Mouse (Mus musculus) hindbrain, embryonic 15.5 days (tissue): Measurements from ENCODE around the gene Wdr20. TPM values are rescaled to one million over a fixed set of nuclear protein-coding genes. Genes with fewer than 3 reads are reported as not detected.
A peak's percentile ranks its signal among the peaks of the same experiment; 100 is the strongest.

Source experiments
- ATAC-seq: fragments of 200-750 bp; cut with Nextera tagmentation; 2 replicates; pipeline ENCODE4 v1.8.0; 2017; ENCODE audit warnings: low read depth, moderate number of reproducible peaks, moderate TSS enrichment; ENCODE audit not compliant: low FRiP score
- H3K27ac ChIP-seq: fragments of 300-500 bp; sonication (generic); replicated peaks from 2 replicates; pipeline ENCODE4 v1.5.1; 2015; ENCODE audit warnings: mild to moderate bottlenecking, inconsistent platforms
- H3K27me3 ChIP-seq: fragments of 300-500 bp; sonication (generic); 2 replicates; pipeline ENCODE4 v1.6.1; 2015; ENCODE audit warnings: control low read depth, inconsistent platforms
- H3K36me3 ChIP-seq: fragments of 300-500 bp; sonication (generic); 2 replicates; pipeline ENCODE4 v1.6.1; 2015; ENCODE audit warnings: control low read depth, inconsistent platforms
- H3K4me1 ChIP-seq: fragments of 300-500 bp; sonication (generic); replicated peaks from 2 replicates; pipeline ENCODE4 v1.6.1; 2015; ENCODE audit warnings: control low read depth, inconsistent platforms
- H3K4me2 ChIP-seq: fragments of 300-500 bp; sonication (generic); 2 replicates; pipeline ENCODE4 v1.6.1; 2015; ENCODE audit warnings: moderate library complexity, mild to moderate bottlenecking, inconsistent platforms
- H3K4me3 ChIP-seq: fragments of 300-500 bp; sonication (generic); 2 replicates; pipeline ENCODE4 v1.5.1; 2015; ENCODE audit warnings: mild to moderate bottlenecking, inconsistent platforms
- H3K9ac ChIP-seq: fragments of 300-500 bp; sonication (generic); 2 replicates; pipeline ENCODE4 v1.6.1; 2015; ENCODE audit warnings: inconsistent platforms
- H3K9me3 ChIP-seq: fragments of 300-500 bp; sonication (generic); 2 replicates; pipeline ENCODE4 v1.6.1; 2016; ENCODE audit warnings: control low read depth, inconsistent platforms
- WGBS: fragments of 180-500 bp; shearing (Covaris S2); methylation state at CpG from one replicate; pipeline ENCODE4 v1.1.7; 2015; 5-methylcytosine and 5-hydroxymethylcytosine counted together
- polyA plus RNA-seq: library from polyadenylated mRNA; unstranded; fragments of >200 nt; fragmentation: Nextera tagmentation; extraction: Ambion mirVana; gene quantifications from 2 replicates; pipeline ENCODE4 v1.2.1, GENCODE M21; 2015

Gene Wdr20
- polyA plus RNA-seq, 1 experiment from 2014 or later, result 24.4 TPM

GRCm38 (mm10) chr12:110808848-110809247 is 71.1 kb downstream of the Wdr20 start:
- Histone ChIP-seq H3K4me1 (peaks cover 8% of the 10 kb centered on the region), H3K9ac (no peak overlapping the region), H3K9me3 (no peaks in the 10 kb centered on the region), H3K36me3 (0 out of 2 replicates have a peak, but pooled peaks cover 2% of the 10 kb centered on the region), H3K27ac (no peak overlapping the region), H3K27me3 (no peaks in the 10 kb centered on the region), H3K4me3 (no peak overlapping the region), H3K4me2 (no peak overlapping the region)
- WGBS, result 80% methylated on average over 5 of the region's 5 CpGs
- ATAC-seq, result no peak

GRCm38 (mm10) chr12:110813132-110813531 is 75.4 kb downstream of the Wdr20 start:
- no peak overlapping the region for H3K27ac ChIP-seq

GRCm38 (mm10) chr12:110813624-110814023 is 75.9 kb downstream of the Wdr20 start:
- no peak overlapping the region for H3K27ac ChIP-seq
- ATAC-seq, result no peak
- 97% methylated on average over 6 of the region's 6 CpGs for WGBS
- H3K27me3 ChIP-seq, result no peaks in the 10 kb centered on the region
- H3K4me1 ChIP-seq, result no peaks in the 10 kb centered on the region
- H3K4me2 ChIP-seq, result no peak overlapping the region
- H3K9me3 ChIP-seq, result no peaks in the 10 kb centered on the region
- H3K36me3 ChIP-seq, result 0 out of 2 replicates have a peak, but pooled peaks cover 2% of the 10 kb centered on the region
- H3K9ac ChIP-seq, result no peak overlapping the region
- H3K4me3 ChIP-seq, result no peak overlapping the region

More at GRCm38 (mm10) chr12:110813132-110813531, 75.4 kb downstream of the Wdr20 start:
- H3K27me3 ChIP-seq, result no peaks in the 10 kb centered on the region
- H3K4me3 ChIP-seq, result no peak overlapping the region
- no peak overlapping the region for H3K4me2 ChIP-seq
- H3K36me3 ChIP-seq, result 0 out of 2 replicates have a peak, but pooled peaks cover 2% of the 10 kb centered on the region
- no peaks in the 10 kb centered on the region for H3K4me1 ChIP-seq
- ATAC-seq, result no peak
- H3K9ac ChIP-seq, result no peak overlapping the region
- 94% methylated on average over 9 of the region's 9 CpGs for WGBS
- no peaks in the 10 kb centered on the region for H3K9me3 ChIP-seq

- no peak overlapping the region for H3K4me2 ChIP-seq
- 82% methylated on average over 17 of the region's 17 CpGs for WGBS
- H3K9ac ChIP-seq, result no peak overlapping the region
- H3K4me3 ChIP-seq, result no peak overlapping the region
- no peaks in the 10 kb centered on the region for H3K4me1 ChIP-seq
- H3K27me3 ChIP-seq, result no peaks in the 10 kb centered on the region
- ATAC-seq, result no peak
- H3K27ac ChIP-seq, result no peak overlapping the region
- H3K36me3 ChIP-seq, result 0 out of 2 replicates have a peak, but pooled peaks cover 2% of the 10 kb centered on the region
- no peaks in the 10 kb centered on the region for H3K9me3 ChIP-seq
Measured at GRCm38 (mm10) chr12:110814924-110815323, 77.2 kb downstream of the Wdr20 start.

GRCm38 (mm10) chr12:110816833-110817232 is 79.1 kb downstream of the Wdr20 start:
- Histone ChIP-seq H3K27me3 (no peaks in the 10 kb centered on the region), H3K4me1 (no peaks in the 10 kb centered on the region), H3K27ac (no peak overlapping the region), H3K4me3 (no peak overlapping the region), H3K9me3 (no peaks in the 10 kb centered on the region), H3K36me3 (0 out of 2 replicates have a peak, but pooled peaks cover 2% of the 10 kb centered on the region), H3K9ac (no peak overlapping the region), H3K4me2 (no peak overlapping the region)
- ATAC-seq, result no peak
- WGBS, result 93% methylated on average over 2 of the region's 2 CpGs

- Histone ChIP-seq H3K27ac (no peak overlapping the region), H3K4me1 (no peaks in the 10 kb centered on the region), H3K4me2 (no peak overlapping the region), H3K4me3 (no peak overlapping the region), H3K9ac (no peak overlapping the region), H3K36me3 (no peaks in the 10 kb centered on the region), H3K27me3 (no peaks in the 10 kb centered on the region), H3K9me3 (no peaks in the 10 kb centered on the region)
- 83% methylated on average over 8 of the region's 8 CpGs for WGBS
- ATAC-seq, result no peak
Measured at GRCm38 (mm10) chr12:110819367-110819766, 81.6 kb downstream of the Wdr20 start.

- H3K27ac ChIP-seq, result no peak overlapping the region
- H3K4me3 ChIP-seq, result no peak overlapping the region
- H3K9ac ChIP-seq, result no peak overlapping the region
- WGBS, result 100% methylated on average over 2 of the region's 2 CpGs
- no peak overlapping the region for H3K4me2 ChIP-seq
- peaks cover 3% of the 10 kb centered on the region; the same call in 1 of the 2 replicates for H3K36me3 ChIP-seq
- H3K27me3 ChIP-seq, result no peaks in the 10 kb centered on the region
- no peak for ATAC-seq
- H3K4me1 ChIP-seq, result no peaks in the 10 kb centered on the region
- no peaks in the 10 kb centered on the region for H3K9me3 ChIP-seq
Measured at GRCm38 (mm10) chr12:110821787-110822186, 84.0 kb downstream of the Wdr20 start.

GRCm38 (mm10) chr12:110822366-110822765 is 84.6 kb downstream of the Wdr20 start:
- peaks cover 3% of the 10 kb centered on the region; the same call in 1 of the 2 replicates for H3K36me3 ChIP-seq
- no peak for ATAC-seq

GRCm38 (mm10) chr12:110828908-110829307 is 91.2 kb downstream of the Wdr20 start:
- Histone ChIP-seq H3K4me3 (no peak overlapping the region), H3K36me3 (peaks cover 3% of the 10 kb centered on the region; the same call in 1 of the 2 replicates), H3K9ac (no peak overlapping the region), H3K4me2 (no peak overlapping the region), H3K27me3 (no peaks in the 10 kb centered on the region), H3K9me3 (no peaks in the 10 kb centered on the region), H3K27ac (no peak overlapping the region), H3K4me1 (no peaks in the 10 kb centered on the region)
- ATAC-seq, result no peak
- WGBS, result 94% methylated on average over 4 of the region's 4 CpGs

More at GRCm38 (mm10) chr12:110822366-110822765, 84.6 kb downstream of the Wdr20 start:
- H3K4me1 ChIP-seq, result no peaks in the 10 kb centered on the region
- no peak overlapping the region for H3K4me3 ChIP-seq
- no peak overlapping the region for H3K9ac ChIP-seq
- WGBS, result 89% methylated on average over 7 of the region's 7 CpGs
- no peaks in the 10 kb centered on the region for H3K27me3 ChIP-seq
- H3K27ac ChIP-seq, result no peak overlapping the region
- H3K4me2 ChIP-seq, result no peak overlapping the region
- H3K9me3 ChIP-seq, result no peaks in the 10 kb centered on the region

GRCm38 (mm10) chr12:110830293-110831024 is 92.7 kb downstream of the Wdr20 start:
- Histone ChIP-seq H3K27me3 (no peaks in the 10 kb centered on the region), H3K36me3 (peaks cover 3% of the 10 kb centered on the region; the same call in 1 of the 2 replicates), H3K4me2 (no peak overlapping the region), H3K4me1 (no peaks in the 10 kb centered on the region), H3K4me3 (no peak overlapping the region), H3K9ac (no peak overlapping the region), H3K27ac (no peak overlapping the region), H3K9me3 (no peaks in the 10 kb centered on the region)
- 89% methylated on average over 9 of the region's 11 CpGs for WGBS
- no peak for ATAC-seq

- Histone ChIP-seq H3K9me3 (no peaks in the 10 kb centered on the region), H3K27ac (no peak overlapping the region), H3K36me3 (no peaks in the 10 kb centered on the region), H3K4me2 (no peak overlapping the region), H3K27me3 (no peaks in the 10 kb centered on the region), H3K4me1 (peaks cover 21% of the 10 kb centered on the region), H3K9ac (no peak overlapping the region), H3K4me3 (no peak overlapping the region)
- ATAC-seq, result no peak
- 97% methylated on average over 3 of the region's 3 CpGs for WGBS
Measured at GRCm38 (mm10) chr12:110835182-110835581, 97.4 kb downstream of the Wdr20 start.

GRCm38 (mm10) chr12:110836729-110837128 is 99.0 kb downstream of the Wdr20 start:
- no peak overlapping the region for H3K4me3 ChIP-seq
- peak overlapping the region; percentile 65 for H3K27ac ChIP-seq
- H3K9me3 ChIP-seq, result no peaks in the 10 kb centered on the region
- peaks cover 29% of the 10 kb centered on the region for H3K4me1 ChIP-seq
- H3K9ac ChIP-seq, result 0 out of 2 replicates have a peak overlapping the region, but pooled peaks have one; percentile 4
- no peak for ATAC-seq
- no peaks in the 10 kb centered on the region for H3K36me3 ChIP-seq
- WGBS, result 37% methylated on average over 6 of the region's 6 CpGs
- no peaks in the 10 kb centered on the region for H3K27me3 ChIP-seq
- H3K4me2 ChIP-seq, result peak overlapping the region; percentile 35
